Mouse (Mus musculus) CH12.LX (cell line): ENCODE measurements at regions not wholly inside any gene's neighbourhood (a gene's known extent, or its start where the extent isn't known, plus 50 kb on each side); places are given as distances from the start of the nearest gene placed in this dataset.

ENCODE experiments used
- CTCF ChIP-seq, 2 experiments: IDR thresholded peaks in 1 of 2; conservative IDR thresholded peaks in 1 of 2; 2 replicates each; pipeline ENCODE4 v1.5.1; 2011 to 2012; ENCODE audit warnings: low read depth in 2 of 2, low read length in 2 of 2, improper control_type of control experiment in 1 of 2, inconsistent platforms in 1 of 2, mild to moderate bottlenecking in 1 of 2, moderate library complexity in 1 of 2
- E2F4 ChIP-seq: IDR thresholded peaks from 2 replicates; pipeline ENCODE4 v1.6.1; 2011; ENCODE audit warnings: low read depth, low read length, improper control_type of control experiment; ENCODE audit not compliant: insufficient replicate concordance
- EP300 ChIP-seq: IDR thresholded peaks from 2 replicates; pipeline ENCODE4 v1.6.1; 2011; ENCODE audit warnings: low read length, improper control_type of control experiment
- ETS1 ChIP-seq: conservative IDR thresholded peaks from 2 replicates; pipeline ENCODE4 v1.6.1; 2012; ENCODE audit warnings: low read depth, mild to moderate bottlenecking, inconsistent platforms, low read length, improper control_type of control experiment, moderate library complexity
- HCFC1 ChIP-seq: IDR thresholded peaks from 2 replicates; pipeline ENCODE4 v1.6.1; 2012; ENCODE audit warnings: low read depth, mild to moderate bottlenecking, inconsistent platforms, low read length, improper control_type of control experiment
- JUN ChIP-seq: IDR thresholded peaks from 2 replicates; pipeline ENCODE4 v1.6.1; 2011; ENCODE audit warnings: low read depth, mild to moderate bottlenecking, low read length, improper control_type of control experiment, moderate library complexity; ENCODE audit not compliant: insufficient read depth
- MEF2A ChIP-seq: IDR thresholded peaks from 2 replicates; pipeline ENCODE4 v1.6.1; 2014; ENCODE audit warnings: low read depth, mild to moderate bottlenecking, inconsistent platforms, low read length, improper control_type of control experiment, borderline replicate concordance
- MXI1 ChIP-seq: IDR thresholded peaks from 2 replicates; pipeline ENCODE4 v1.6.1; 2011; ENCODE audit warnings: mild to moderate bottlenecking, low read depth, low read length, improper control_type of control experiment
- NRF1 ChIP-seq: IDR thresholded peaks from 2 replicates; pipeline ENCODE4 v1.6.1; 2014; ENCODE audit warnings: low read depth, mild to moderate bottlenecking, inconsistent platforms, low read length, improper control_type of control experiment, moderate library complexity
- POLR2A ChIP-seq: IDR thresholded peaks from 2 replicates; pipeline ENCODE4 v1.6.1; 2011; ENCODE audit warnings: low read depth, mild to moderate bottlenecking, improper control_type of control experiment, low read length
- UBTF ChIP-seq: IDR thresholded peaks from 2 replicates; pipeline ENCODE4 v1.6.1; 2012; ENCODE audit warnings: low read depth, mild to moderate bottlenecking, inconsistent platforms, low read length, improper control_type of control experiment, moderate library complexity
- ZKSCAN1 ChIP-seq: IDR thresholded peaks from 2 replicates; pipeline ENCODE4 v1.6.1; 2012; ENCODE audit warnings: low read depth, inconsistent platforms, low read length, improper control_type of control experiment, borderline replicate concordance
- ZMIZ1 ChIP-seq: IDR thresholded peaks from 2 replicates; pipeline ENCODE4 v1.6.1; 2012; ENCODE audit warnings: low read depth, mild to moderate bottlenecking, inconsistent platforms, low read length, improper control_type of control experiment
- ZNF384 ChIP-seq: IDR thresholded peaks from 2 replicates; pipeline ENCODE4 v1.6.1; 2012; ENCODE audit warnings: low read depth, low read length, improper control_type of control experiment, inconsistent platforms

- TF ChIP-seq MXI1 (no peak), ZKSCAN1 (no peak), ZNF384 (no peak), CTCF (conservative IDR thresholded peaks at IDR 0.05 in 1 of 2, IDR thresholded peaks at IDR 0.05 in 1 of 2; ENCODE audit: low read depth in 2 of 2, low read length in 2 of 2) (no peak), E2F4 (no peak), EP300 (no peak), POLR2A (no peak), MEF2A (no peak), HCFC1 (no peak), ZMIZ1 (no peak), JUN (no peak), UBTF (no peak), ETS1 (no peak), NRF1 (no peak)
Observed at GRCm38 (mm10) chr16:50096563-50096962, 296.2 kb downstream of the Cd47 start.
